Mouse (Mus musculus): Measurements from ENCODE around the gene Eral1. TPM values are rescaled to one million over a fixed set of nuclear protein-coding genes. Genes with fewer than 3 reads are reported as not detected.

Eral1 gene
- total RNA-seq (2023): 10 to 100 TPM; 15.0 to 15.1 TPM

GRCm38 (mm10) chr11:78079961-78080921, at the start of gene Eral1:
Gene Eral1, minus strand, starts transcription at chr11:78080383.

GRCm38 (mm10) chr11:78094504-78095143, 14.4 kb upstream of the Eral1 start, which contains the start of gene Fam222b:
Gene Fam222b, plus strand, starts transcription at chr11:78094660.

GRCm38 (mm10) chr11:78037831-78038752, 42.1 kb downstream of the Eral1 start, which contains the start of gene Flot2:
Gene Flot2, plus strand, starts transcription at chr11:78037931.

GRCm38 (mm10) chr11:78031947-78032808, 48.0 kb downstream of the Eral1 start, which contains the start of gene Dhrs13:
Gene Dhrs13, plus strand, starts transcription at chr11:78032280.

Other genes with a start within 250 kb of the Eral1 start
- gene Pipox, start 186.3 kb downstream of the Eral1 start, total RNA-seq (2023): not detected
- not detected for gene Sez6, start 149.6 kb downstream of the Eral1 start, total RNA-seq (2023)
- gene Phf12, start 97.6 kb downstream of the Eral1 start, total RNA-seq (2023): 10 to 100 TPM; 87.8 to 88.6 TPM
- gene Dhrs13, start 48.1 kb downstream of the Eral1 start, total RNA-seq (2023): 1 to 10 TPM; 2.3 to 2.5 TPM
- 100 to 1,000 TPM; 132 to 147 TPM for gene Flot2, start 42.5 kb downstream of the Eral1 start, total RNA-seq (2023)
- 10 to 100 TPM; 44.3 to 50.4 TPM for gene Fam222b, start 14.3 kb upstream of the Eral1 start, total RNA-seq (2023)
- gene Traf4, start 85.2 kb upstream of the Eral1 start, total RNA-seq (2023): 1 to 10 TPM; 2.7 to 6.1 TPM
- 1 to 10 TPM; 3.0 to 5.9 TPM for gene Nek8, start 96.3 kb upstream of the Eral1 start, total RNA-seq (2023)
- 1 to 10 TPM; 5.3 to 8.4 TPM for gene Tlcd1, start 96.3 kb upstream of the Eral1 start, total RNA-seq (2023)
- gene Rpl23a, start 103.2 kb upstream of the Eral1 start, total RNA-seq (2023): 1,000 to 10,000 TPM in 1 of 2 experiments, 100 to 1,000 TPM in 1; 959 to 1,073 TPM
- gene Rab34, start 108.0 kb upstream of the Eral1 start, total RNA-seq (2023): 1 to 10 TPM in 1 of 2 experiments, under 1 TPM in 1; 1.00 to 1.3 TPM
- gene Proca1, start 113.0 kb upstream of the Eral1 start, total RNA-seq (2023): 1 to 10 TPM; 1.6 to 1.7 TPM
- gene Sdf2, start 165.4 kb upstream of the Eral1 start, total RNA-seq (2023): 10 to 100 TPM; 40.4 to 41.5 TPM
- 10 to 100 TPM; 42.0 to 45.1 TPM for gene Supt6, start 165.6 kb upstream of the Eral1 start, total RNA-seq (2023)
- gene 2610507B11Rik, start 181.4 kb upstream of the Eral1 start, total RNA-seq (2023): 10 to 100 TPM; 58.8 to 60.0 TPM
- under 1 TPM; 0.22 to 0.49 TPM for gene BC030499, start 210.5 kb upstream of the Eral1 start, total RNA-seq (2023)
- 10 to 100 TPM; 54.9 to 66.0 TPM for gene Spag5, start 221.1 kb upstream of the Eral1 start, total RNA-seq (2023)
- gene Aldoc, start 242.6 kb upstream of the Eral1 start, total RNA-seq (2023): 1 to 10 TPM; 1.9 to 3.7 TPM
- 10 to 100 TPM; 33.9 to 37.9 TPM for gene Pigs, start 248.0 kb upstream of the Eral1 start, total RNA-seq (2023)

All from neutrophil, adult 59 days (primary cell).